Mouse (Mus musculus) heart, postnatal 0 days (tissue): ENCODE results near the gene Rptor.

Experiments
- CTCF ChIP-seq: IDR thresholded peaks from 2 replicates; pipeline ENCODE4 v1.5.1; 2016; ENCODE audit warnings: antibody characterized with exemption, control low read depth, low read depth
- EP300 ChIP-seq: IDR thresholded peaks from 2 replicates; pipeline ENCODE4 v1.6.1; 2016; ENCODE audit warnings: antibody characterized with exemption, low read depth

DNA sequence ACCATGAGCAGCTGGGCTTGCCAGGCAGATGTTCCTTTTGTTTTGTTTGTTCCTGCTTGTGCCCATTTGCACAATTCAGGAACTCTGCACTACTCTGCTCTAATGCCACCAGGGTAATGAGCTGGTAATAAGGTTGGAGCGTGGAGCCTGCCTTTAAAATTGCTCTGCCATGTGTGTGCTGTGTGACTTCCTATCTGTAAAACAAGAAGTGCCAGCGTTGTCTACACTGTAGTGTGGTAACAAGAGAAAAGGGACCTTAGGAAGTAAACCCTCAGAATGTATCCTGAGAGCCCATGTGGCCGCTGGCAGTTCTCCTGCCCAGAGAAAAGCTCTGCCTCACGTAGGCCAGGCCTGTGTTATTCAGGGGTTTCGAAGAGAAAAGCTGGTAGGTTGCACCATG, 108.1 kb downstream of the Rptor start:
- TF ChIP-seq CTCF (no peak), EP300 (no peak)
